Mouse (Mus musculus) forebrain, embryonic 13.5 days (tissue): ENCODE results near the gene Rnf6. TPM values are rescaled to one million over a fixed set of nuclear protein-coding genes. Genes with fewer than 3 reads are reported as not detected.

Source experiments
- ATAC-seq: fragments of 200-750 bp; cut with Nextera tagmentation; 2 replicates; pipeline ENCODE4 v1.8.0; 2017
- H3K27ac ChIP-seq: fragments of 300-500 bp; sonication (generic); 2 replicates; pipeline ENCODE4 v1.5.1; 2015; ENCODE audit warnings: inconsistent platforms, mild to moderate bottlenecking, moderate library complexity
- H3K27me3 ChIP-seq: fragments of 300-500 bp; sonication (generic); 2 replicates; pipeline ENCODE4 v1.6.1; 2015; ENCODE audit warnings: mild to moderate bottlenecking, inconsistent platforms
- H3K36me3 ChIP-seq: fragments of 300-500 bp; sonication (generic); 2 replicates; pipeline ENCODE4 v1.6.1; 2015; ENCODE audit warnings: mild to moderate bottlenecking, inconsistent platforms; ENCODE audit not compliant: poor library complexity, severe bottlenecking
- H3K4me1 ChIP-seq: fragments of 300-500 bp; sonication (generic); 2 replicates; pipeline ENCODE4 v1.6.1; 2015; ENCODE audit warnings: inconsistent platforms
- H3K4me2 ChIP-seq: fragments of 300-500 bp; sonication (generic); 2 replicates; pipeline ENCODE4 v1.6.1; 2015; ENCODE audit warnings: inconsistent platforms, mild to moderate bottlenecking, moderate library complexity
- H3K4me3 ChIP-seq: fragments of 300-500 bp; sonication (generic); 2 replicates; pipeline ENCODE4 v1.5.1; 2015; ENCODE audit warnings: mild to moderate bottlenecking, inconsistent platforms
- H3K9ac ChIP-seq: fragments of 300-500 bp; sonication (generic); 2 replicates; pipeline ENCODE4 v1.6.1; 2015; ENCODE audit warnings: mild to moderate bottlenecking, inconsistent platforms
- H3K9me3 ChIP-seq: fragments of 300-500 bp; sonication (generic); replicated peaks from 2 replicates; pipeline ENCODE4 v1.6.1; 2016; ENCODE audit warnings: inconsistent platforms
- WGBS: fragments of 180-500 bp; shearing (Covaris S2); methylation state at CpG from one replicate; pipeline ENCODE4 v1.1.7; 2015; 5-methylcytosine and 5-hydroxymethylcytosine counted together
- polyA plus RNA-seq: library from polyadenylated mRNA; unstranded; fragments of >200 nt; fragmentation: Nextera tagmentation; extraction: Ambion mirVana; gene quantifications from 2 replicates; pipeline ENCODE4 v1.2.1, GENCODE M21; 2015

The Rnf6 gene
- polyA plus RNA-seq: 27.1 TPM in 2 replicates

- H3K4me3 ChIP-seq: peak within 1 kb of the TSS; percentile 68
- peak within 1 kb of the TSS; percentile 87 for H3K9ac ChIP-seq
- peaks cover 20% of the 10 kb centered on the region for H3K4me1 ChIP-seq
- under 1% methylated on average over 67 of the region's 67 CpGs for WGBS
- no peaks in the 10 kb centered on the region for H3K9me3 ChIP-seq
- peak; percentile 100 for ATAC-seq
- no peaks in the 10 kb centered on the region for H3K27me3 ChIP-seq
- peak within 1 kb of the TSS; percentile 94 for H3K27ac ChIP-seq
- peak within 1 kb of the TSS; percentile 74 for H3K4me2 ChIP-seq
- peaks cover 22% of the 10 kb centered on the region for H3K36me3 ChIP-seq
Observed at GRCm38 (mm10) chr5:146220879-146221714, at the start of gene Rnf6. Gene Rnf6 (minus strand): TSS chr5:146221555.

- Histone ChIP-seq H3K27me3 (no peaks in the 10 kb centered on the region), H3K4me3 (no peak overlapping the region), H3K9ac (no peak overlapping the region), H3K4me2 (no peak overlapping the region), H3K9me3 (no peaks in the 10 kb centered on the region), H3K36me3 (peaks cover 26% of the 10 kb centered on the region; the same call in 1 of the 2 replicates), H3K27ac (no peak overlapping the region), H3K4me1 (no peaks in the 10 kb centered on the region)
- 90% methylated on average over 9 of the region's 9 CpGs for WGBS
- no peak for ATAC-seq
Observed at GRCm38 (mm10) chr5:146270593-146270992, 49.2 kb upstream of the Rnf6 start.

DNA sequence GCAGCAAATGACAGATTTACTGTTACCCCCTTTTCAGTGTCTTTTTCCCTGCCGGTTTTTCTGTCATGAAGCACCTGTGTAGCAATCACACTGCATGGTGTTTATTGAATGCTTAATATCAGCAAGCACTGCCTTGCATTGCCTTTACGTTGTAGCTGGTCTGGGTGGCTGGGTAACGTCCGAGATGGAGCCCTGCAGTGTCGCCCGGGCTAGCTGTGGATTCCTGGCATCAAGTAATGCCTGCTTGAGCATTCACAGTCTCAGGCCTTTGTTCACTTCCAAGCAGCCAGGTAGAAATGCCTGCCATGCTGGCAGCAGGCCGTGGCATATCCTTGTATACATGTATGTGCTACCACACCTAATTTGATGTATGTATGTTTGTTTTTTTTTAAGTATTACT is 46.4 kb upstream of the Rnf6 start:
- Histone ChIP-seq H3K4me1 (no peaks in the 10 kb centered on the region), H3K4me2 (no peak overlapping the region), H3K27me3 (no peaks in the 10 kb centered on the region), H3K9me3 (no peaks in the 10 kb centered on the region), H3K27ac (no peak overlapping the region), H3K36me3 (peaks cover 14% of the 10 kb centered on the region; the same call in 1 of the 2 replicates), H3K4me3 (no peak overlapping the region), H3K9ac (no peak overlapping the region)
- no peak for ATAC-seq
- WGBS: 90% methylated on average over 7 of the region's 7 CpGs

GRCm38 (mm10) chr5:146265934-146266591 is 44.7 kb upstream of the Rnf6 start:
- 81% methylated on average over 5 of the region's 6 CpGs for WGBS

GRCm38 (mm10) chr5:146260003-146260402 is 38.6 kb upstream of the Rnf6 start:
- Histone ChIP-seq H3K4me2 (no peak overlapping the region), H3K4me3 (no peak overlapping the region), H3K4me1 (no peaks in the 10 kb centered on the region), H3K9me3 (no peaks in the 10 kb centered on the region), H3K9ac (no peak overlapping the region), H3K27ac (no peak overlapping the region), H3K36me3 (peaks cover 30% of the 10 kb centered on the region), H3K27me3 (no peaks in the 10 kb centered on the region)
- no peak for ATAC-seq
- WGBS: 61% methylated on average over 9 of the region's 9 CpGs

More at GRCm38 (mm10) chr5:146265934-146266591, 44.7 kb upstream of the Rnf6 start:
- Histone ChIP-seq H3K4me2 (no peak overlapping the region), H3K4me1 (no peaks in the 10 kb centered on the region), H3K9ac (no peak overlapping the region), H3K27ac (no peak overlapping the region), H3K9me3 (no peaks in the 10 kb centered on the region), H3K36me3 (peaks cover 18% of the 10 kb centered on the region), H3K27me3 (no peaks in the 10 kb centered on the region), H3K4me3 (no peak overlapping the region)
- no peak for ATAC-seq

- ATAC-seq: no peak
- Histone ChIP-seq H3K27ac (no peak overlapping the region), H3K4me3 (no peak overlapping the region), H3K36me3 (peaks cover 15% of the 10 kb centered on the region), H3K27me3 (no peaks in the 10 kb centered on the region), H3K4me2 (no peak overlapping the region), H3K9me3 (no peaks in the 10 kb centered on the region), H3K9ac (no peak overlapping the region), H3K4me1 (no peaks in the 10 kb centered on the region)
- 87% methylated on average over 5 of the region's 5 CpGs for WGBS
Observed at GRCm38 (mm10) chr5:146253644-146254043, 32.3 kb upstream of the Rnf6 start.

- no peak overlapping the region for H3K27ac ChIP-seq
- WGBS: 97% methylated on average over 5 of the region's 5 CpGs
- no peak overlapping the region for H3K4me3 ChIP-seq
- H3K36me3 ChIP-seq: peaks cover 8% of the 10 kb centered on the region; the same call in 1 of the 2 replicates
- no peaks in the 10 kb centered on the region for H3K9me3 ChIP-seq
- H3K27me3 ChIP-seq: no peaks in the 10 kb centered on the region
- H3K4me2 ChIP-seq: no peak overlapping the region
- H3K9ac ChIP-seq: no peak overlapping the region
- no peak for ATAC-seq
- no peaks in the 10 kb centered on the region for H3K4me1 ChIP-seq
Observed at GRCm38 (mm10) chr5:146251663-146252429, 30.5 kb upstream of the Rnf6 start.

DNA sequence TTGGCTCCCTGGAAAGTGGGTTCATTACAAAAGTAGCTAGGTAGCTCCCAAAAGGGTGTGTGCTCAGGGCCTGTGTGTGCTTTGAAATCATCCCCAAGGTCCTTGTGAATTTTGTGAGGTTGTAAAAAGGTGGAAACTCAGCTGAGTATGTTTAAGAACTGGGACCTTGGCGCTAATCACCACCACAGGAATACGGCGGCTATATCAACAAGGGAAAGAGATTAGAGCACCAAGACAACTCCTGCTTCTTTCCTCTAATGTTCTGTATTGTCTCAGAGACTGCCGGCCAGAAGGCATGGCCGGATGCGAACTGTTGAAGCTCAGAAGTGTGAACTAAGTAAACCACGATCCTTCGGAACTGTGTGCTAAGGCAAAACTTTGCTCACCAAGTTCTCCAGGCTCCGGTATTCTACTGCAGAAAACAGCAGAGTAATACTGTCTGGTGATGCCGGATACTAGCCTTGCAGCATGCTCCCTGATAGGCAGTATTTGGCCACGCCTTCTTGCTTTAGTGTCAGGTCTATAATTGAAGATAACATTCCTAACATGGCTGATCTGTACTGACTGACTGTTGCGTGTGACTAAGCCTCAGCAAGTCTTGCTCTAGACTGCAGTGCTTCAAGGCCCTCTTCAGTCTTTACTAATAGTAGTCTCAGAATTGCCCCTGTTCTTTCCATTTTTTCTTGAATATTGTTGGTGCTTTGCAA is 29.2 kb upstream of the Rnf6 start:
- WGBS: 95% methylated on average over 12 of the region's 12 CpGs
- ATAC-seq: no peak
- H3K4me3 ChIP-seq: no peak overlapping the region

DNA sequence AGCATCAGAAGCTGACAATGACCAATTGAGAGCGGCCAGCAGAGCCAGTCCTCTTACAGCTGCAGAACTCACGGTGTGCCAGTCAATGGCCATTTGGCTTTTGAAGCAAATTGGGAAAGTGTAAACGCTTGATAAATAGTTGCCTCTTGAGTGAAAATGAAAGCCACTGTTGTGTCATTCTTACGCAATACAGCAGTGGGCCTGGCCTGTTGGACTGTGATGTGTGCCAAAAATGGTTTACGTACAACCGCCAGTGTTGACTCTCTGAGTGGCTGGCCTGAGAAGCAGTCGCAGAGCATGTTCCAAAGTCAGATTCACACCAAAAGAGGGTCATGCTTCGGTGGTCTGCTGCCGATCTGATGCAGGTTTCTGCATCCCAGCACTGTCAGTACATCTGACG is 27.4 kb upstream of the Rnf6 start:
- no peak for ATAC-seq
- H3K4me1 ChIP-seq: no peaks in the 10 kb centered on the region
- H3K9ac ChIP-seq: no peak overlapping the region
- no peak overlapping the region for H3K4me3 ChIP-seq
- no peak overlapping the region for H3K27ac ChIP-seq
- H3K4me2 ChIP-seq: no peak overlapping the region
- H3K9me3 ChIP-seq: no peaks in the 10 kb centered on the region
- H3K36me3 ChIP-seq: peaks cover 7% of the 10 kb centered on the region; the same call in 1 of the 2 replicates
- 89% methylated on average over 10 of the region's 10 CpGs for WGBS
- no peaks in the 10 kb centered on the region for H3K27me3 ChIP-seq

More for the DNA sequence above, 29.2 kb upstream of the Rnf6 start:
- Histone ChIP-seq H3K4me1 (no peaks in the 10 kb centered on the region), H3K27ac (no peak overlapping the region), H3K27me3 (no peaks in the 10 kb centered on the region), H3K9ac (no peak overlapping the region), H3K9me3 (no peaks in the 10 kb centered on the region), H3K4me2 (no peak overlapping the region), H3K36me3 (peaks cover 7% of the 10 kb centered on the region; the same call in 1 of the 2 replicates)

DNA sequence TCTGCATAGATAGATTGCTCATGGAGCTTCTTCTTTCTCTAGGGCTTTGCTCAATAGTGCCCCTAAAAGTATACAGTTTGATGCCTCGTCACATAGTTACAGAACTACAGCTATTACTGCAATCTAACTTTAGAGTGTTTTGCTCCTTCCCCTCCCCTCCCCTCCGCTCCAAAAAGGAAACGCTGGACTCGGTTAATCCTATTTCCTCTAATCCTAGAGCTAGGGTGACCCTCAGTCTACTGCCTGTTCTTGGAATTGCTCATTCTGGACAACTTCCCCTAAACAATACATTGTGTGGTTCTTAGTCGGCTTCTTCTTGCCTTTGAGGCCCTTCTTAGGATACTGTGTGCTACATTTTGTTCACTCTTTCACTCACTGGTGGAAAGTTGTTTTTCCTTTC is 26.4 kb upstream of the Rnf6 start:
- no peak for ATAC-seq
- no peak overlapping the region for H3K4me2 ChIP-seq
- no peaks in the 10 kb centered on the region for H3K27me3 ChIP-seq
- H3K9me3 ChIP-seq: no peaks in the 10 kb centered on the region
- 47% methylated on average over 5 of the region's 5 CpGs for WGBS
- no peak overlapping the region for H3K9ac ChIP-seq
- H3K4me3 ChIP-seq: no peak overlapping the region
- H3K36me3 ChIP-seq: peaks cover 7% of the 10 kb centered on the region; the same call in 1 of the 2 replicates
- no peaks in the 10 kb centered on the region for H3K4me1 ChIP-seq
- H3K27ac ChIP-seq: no peak overlapping the region

GRCm38 (mm10) chr5:146246386-146246785 is 25.0 kb upstream of the Rnf6 start:
- Histone ChIP-seq H3K4me3 (no peak overlapping the region), H3K9me3 (no peaks in the 10 kb centered on the region), H3K27me3 (no peaks in the 10 kb centered on the region), H3K9ac (no peak overlapping the region), H3K4me1 (no peaks in the 10 kb centered on the region), H3K4me2 (no peak overlapping the region), H3K36me3 (peaks cover 7% of the 10 kb centered on the region; the same call in 1 of the 2 replicates), H3K27ac (no peak overlapping the region)
- WGBS: 93% methylated on average over 1 of the region's 1 CpGs
- ATAC-seq: no peak
